Mouse (Mus musculus) thymus, postnatal 25 days (tissue): ENCODE measurements around the gene Bcl2l12.
"Not testable (repeated sequence)": the region's sequence is repeated elsewhere in the genome, so short reads cannot be mapped to it uniquely, and the experiment has no call there.

Experiments used
- DNase-seq: peaks from one replicate; pipeline ENCODE4 v3.0.0; 2022

Bcl2l12 gene

DNA sequence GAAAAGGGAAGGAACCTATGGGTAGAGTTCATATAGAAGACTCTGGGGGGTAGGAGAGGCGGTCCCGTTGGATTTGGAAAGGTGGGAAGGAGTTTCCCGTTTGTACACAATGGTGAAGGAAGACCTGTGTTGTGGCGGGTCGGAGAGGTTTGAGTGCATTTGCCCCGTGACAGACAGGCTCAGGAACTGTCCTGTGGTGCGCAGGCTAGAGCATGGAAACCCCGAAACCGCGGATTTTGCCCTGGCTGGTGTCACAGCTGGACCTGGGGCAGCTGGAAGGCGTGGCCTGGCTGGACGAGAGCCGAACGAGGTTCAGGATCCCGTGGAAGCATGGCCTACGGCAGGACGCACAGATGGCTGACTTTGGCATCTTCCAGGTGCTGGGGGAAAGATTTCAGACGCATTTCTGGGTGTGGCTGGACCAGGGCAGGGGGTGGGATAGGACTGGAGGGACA lies at the start of gene Bcl2l12:
Bcl2l12 (minus strand) TSS at position 212 of the 455 bp plus-strand sequence.
- DNase-seq: peak; percentile 25

DNA sequence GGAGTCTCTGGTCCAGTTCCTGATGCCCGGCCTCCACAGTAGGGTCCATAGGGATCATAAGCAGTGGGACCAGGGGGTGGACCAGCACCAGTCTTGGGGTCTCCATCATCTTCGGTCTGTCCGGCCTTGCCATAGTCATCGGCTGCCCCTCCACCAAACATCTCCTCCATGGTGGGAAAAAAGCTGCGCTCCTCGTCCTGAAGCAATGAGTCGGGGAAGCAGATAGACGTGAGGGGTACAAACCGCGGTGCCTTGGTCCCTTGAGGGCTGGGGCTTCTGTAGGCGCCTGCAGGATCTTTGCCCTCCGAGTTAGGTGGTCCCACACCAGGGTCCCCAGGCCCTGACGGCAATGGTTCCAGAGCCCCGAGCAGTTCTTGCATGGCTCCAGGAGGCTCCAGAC lies 49.0 kb upstream of the Bcl2l12 start:
- DNase-seq: no peak

- DNase-seq: no peak
These were observed 48.4 kb upstream of the Bcl2l12 start for GRCm38 (mm10) chr7:45046853-45047350.

DNA sequence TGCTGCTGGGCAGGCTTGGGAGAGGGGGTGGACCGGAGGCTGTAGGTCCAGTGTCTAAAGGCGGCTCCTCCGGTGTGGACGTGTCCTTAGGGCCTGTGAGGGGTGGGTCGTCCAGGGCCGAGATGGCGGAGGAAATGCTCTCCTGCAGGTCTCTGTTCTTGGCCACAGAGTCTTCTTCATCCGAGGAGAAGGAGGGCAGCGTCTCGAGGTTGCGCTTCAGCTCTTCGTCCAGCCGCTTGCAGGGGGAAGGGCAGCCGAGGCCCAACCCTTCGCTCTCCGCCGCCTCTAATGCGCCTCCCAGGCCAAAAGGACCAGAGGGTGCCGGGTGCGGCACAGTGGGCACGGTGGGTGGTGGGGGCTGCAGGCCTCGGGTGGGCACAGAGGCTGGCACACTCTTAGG lies 47.2 kb upstream of the Bcl2l12 start:
- DNase-seq: no peak

- no peak for DNase-seq
These were observed 44.8 kb upstream of the Bcl2l12 start for GRCm38 (mm10) chr7:45043307-45043706.

- no peak for DNase-seq
These were observed 42.3 kb upstream of the Bcl2l12 start for GRCm38 (mm10) chr7:45040851-45041250.

DNA sequence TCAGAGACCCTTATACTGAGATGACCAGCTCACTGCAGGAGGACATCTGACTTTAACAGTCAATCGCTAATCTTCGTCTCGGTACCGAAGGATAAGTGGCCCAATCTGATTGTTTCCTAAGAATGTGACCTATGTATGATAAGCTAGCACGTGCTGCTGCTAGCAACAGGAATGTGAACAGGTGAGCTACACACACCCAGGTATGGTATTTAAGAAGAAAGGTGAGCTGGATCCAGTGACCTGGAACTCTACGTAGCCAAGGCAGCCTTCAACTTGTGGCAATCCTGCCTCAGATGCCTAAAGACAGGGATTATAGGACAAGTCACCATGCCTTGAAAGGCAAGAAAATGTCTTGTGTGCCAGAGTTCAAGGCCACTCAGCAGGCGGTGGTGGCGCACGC lies 39.9 kb upstream of the Bcl2l12 start:
- no peak for DNase-seq

GRCm38 (mm10) chr7:45037720-45038361 lies 39.3 kb upstream of the Bcl2l12 start:
- DNase-seq: peak; percentile 82

- DNase-seq: no peak
These were observed 38.2 kb upstream of the Bcl2l12 start for GRCm38 (mm10) chr7:45036702-45037101.

GRCm38 (mm10) chr7:45035631-45036030 lies 37.1 kb upstream of the Bcl2l12 start:
- no peak for DNase-seq

GRCm38 (mm10) chr7:45033722-45034359 lies 35.3 kb upstream of the Bcl2l12 start:
- DNase-seq: no peak

DNA sequence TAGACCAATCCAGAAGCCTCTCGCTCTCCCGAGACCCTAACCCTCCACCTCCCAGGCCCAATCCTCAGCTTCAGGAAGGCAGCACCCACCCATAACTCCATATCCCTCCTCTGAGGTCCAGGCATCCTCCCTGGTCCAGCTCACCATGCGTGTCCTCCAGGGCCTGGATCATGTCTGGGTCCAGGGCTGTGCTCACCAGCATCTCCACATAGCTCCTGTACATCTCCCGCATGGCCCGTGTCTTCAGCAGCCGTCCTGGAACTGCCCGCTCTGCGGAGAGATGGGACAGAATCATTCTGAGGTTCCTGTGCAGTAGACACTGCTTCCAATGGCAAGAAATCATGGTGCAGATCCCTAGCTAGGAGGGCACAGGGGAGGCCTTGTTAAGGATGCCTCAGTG lies 32.3 kb upstream of the Bcl2l12 start:
- no peak for DNase-seq

- no peak for DNase-seq
These were observed 31.5 kb upstream of the Bcl2l12 start for GRCm38 (mm10) chr7:45029995-45030394.

- DNase-seq: no peak
These were observed 29.8 kb upstream of the Bcl2l12 start for GRCm38 (mm10) chr7:45028351-45028750.

- no peak for DNase-seq
These were observed 29.2 kb upstream of the Bcl2l12 start for GRCm38 (mm10) chr7:45027761-45028160.

DNA sequence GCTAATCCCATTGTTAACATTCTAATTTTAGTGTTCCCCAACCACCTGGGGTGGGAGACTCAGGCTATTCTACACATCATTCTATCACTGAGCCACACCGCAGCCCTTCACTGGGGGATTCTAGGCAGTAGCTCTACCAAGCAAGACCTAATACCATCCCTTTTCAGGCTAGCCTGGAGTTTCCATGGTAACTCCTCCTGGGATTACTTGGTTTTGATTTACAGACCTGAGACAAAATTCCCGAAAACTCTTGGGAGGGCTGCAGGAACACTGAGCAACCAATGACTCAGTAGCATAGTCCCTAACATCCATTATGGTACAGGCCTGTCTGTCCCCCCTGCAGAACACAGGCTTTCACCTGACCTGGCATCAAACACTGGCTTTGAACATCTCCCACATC lies 27.7 kb upstream of the Bcl2l12 start:
- no peak for DNase-seq

DNA sequence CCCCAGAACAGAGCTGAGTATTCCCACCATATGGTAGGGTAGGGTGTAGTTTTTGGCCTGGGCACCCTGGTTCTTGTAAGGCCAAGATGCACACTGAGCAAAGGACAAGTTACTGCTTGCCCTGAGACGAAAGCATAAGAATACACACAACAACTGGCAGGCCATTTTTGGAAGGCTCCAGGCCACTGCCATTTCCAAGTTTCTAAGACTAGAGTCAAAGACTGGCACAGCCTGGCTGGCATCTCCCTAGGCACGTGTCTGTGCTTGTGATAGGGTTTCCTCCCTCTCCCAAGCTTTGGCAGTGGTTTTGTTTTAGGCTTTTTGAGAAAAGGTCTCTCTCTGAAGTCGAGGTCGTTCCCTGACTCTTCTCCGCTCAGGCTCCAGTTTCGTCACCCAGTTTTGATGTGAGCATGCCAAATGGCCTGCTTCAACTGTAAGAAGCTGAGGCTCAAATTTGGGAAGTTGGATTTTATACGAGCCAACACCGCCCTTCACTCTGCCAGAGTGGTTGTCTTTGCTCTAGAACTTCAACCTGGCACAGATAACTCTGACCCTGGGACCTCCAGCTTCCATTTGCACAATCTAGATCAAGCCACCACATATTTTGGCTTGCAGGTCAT lies 27.2 kb upstream of the Bcl2l12 start:
- DNase-seq: no peak

- DNase-seq: no peak
These were observed 26.1 kb upstream of the Bcl2l12 start for GRCm38 (mm10) chr7:45024281-45025248.

GRCm38 (mm10) chr7:45023711-45024110 lies 25.2 kb upstream of the Bcl2l12 start:
- not testable (repeated sequence) for DNase-seq

GRCm38 (mm10) chr7:45020225-45020624 lies 21.7 kb upstream of the Bcl2l12 start:
- DNase-seq: no peak

DNA sequence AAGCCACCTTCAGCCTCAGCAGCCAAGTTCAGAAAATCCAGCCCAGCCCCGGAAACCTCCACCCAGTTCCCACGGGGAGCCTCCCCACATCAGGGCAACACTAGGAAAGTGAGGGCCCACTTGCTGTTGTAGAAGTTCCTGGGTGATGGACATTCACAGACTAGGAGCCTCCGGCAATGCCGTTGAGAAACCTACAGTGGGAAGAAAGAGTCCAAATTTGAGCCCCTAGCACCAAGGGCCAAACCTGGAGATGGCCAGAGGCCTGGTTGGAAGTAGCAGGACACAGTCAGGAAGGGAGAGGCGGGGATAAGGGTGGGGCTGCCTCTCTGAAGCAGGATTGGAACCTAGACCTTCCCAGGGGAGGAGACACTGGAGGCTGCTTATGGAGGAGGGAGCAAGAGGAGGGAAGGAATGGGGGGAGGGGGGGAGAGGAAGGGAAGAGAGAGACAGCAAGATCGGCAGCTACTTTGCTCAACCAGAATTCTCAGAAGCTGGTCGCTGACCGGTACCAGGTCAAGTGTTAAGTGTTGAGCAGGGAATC lies 20.6 kb upstream of the Bcl2l12 start:
- no peak for DNase-seq

DNA sequence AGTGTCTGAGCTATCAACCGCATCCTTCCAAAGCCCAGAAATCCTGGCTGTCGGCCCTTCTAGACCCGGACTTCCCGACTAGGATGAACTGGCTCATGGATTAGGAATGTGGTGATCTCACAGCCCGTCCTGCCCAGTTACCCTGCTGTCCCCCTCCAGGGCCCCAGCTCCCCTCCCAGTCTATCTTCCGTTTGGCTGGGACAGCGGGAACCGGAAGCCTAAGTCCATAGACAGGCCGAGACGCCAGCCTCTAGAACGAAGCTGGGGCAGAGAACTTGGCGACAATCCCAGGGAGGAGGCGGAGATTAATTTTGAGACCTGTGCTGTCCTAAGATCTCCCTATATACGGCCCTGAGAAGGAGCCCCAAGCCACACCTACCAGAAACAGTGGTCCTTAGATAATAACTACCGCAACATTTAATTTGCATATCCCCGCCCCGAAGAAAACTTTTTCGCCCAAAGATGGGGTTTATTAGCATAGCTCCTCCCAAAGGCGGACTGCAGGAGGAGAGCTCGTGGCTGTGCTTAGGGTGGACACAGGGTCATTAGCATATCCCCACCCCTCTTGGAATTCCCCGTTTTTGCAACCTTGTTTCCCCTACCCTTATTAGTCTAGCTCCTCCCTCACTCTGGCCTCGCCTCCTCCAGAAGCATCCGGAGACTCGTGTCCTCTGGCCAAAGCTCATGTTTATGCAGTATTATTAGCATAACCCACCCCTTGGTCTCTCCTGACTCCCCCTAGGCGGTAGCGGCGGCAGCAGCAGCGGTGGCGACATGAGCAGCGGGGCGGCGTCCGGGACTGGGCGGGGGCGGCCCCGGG lies 18.9 kb upstream of the Bcl2l12 start, which contains the start of gene Rras:
Rras (plus strand) TSS at position 720 of the 820 bp plus-strand sequence.
- DNase-seq: peak; percentile 79
